Mouse (Mus musculus) embryonic facial prominence, embryonic 12.5 days (tissue): ENCODE results near the gene Smoc1. TPM values are rescaled to one million over a fixed set of nuclear protein-coding genes. Genes with fewer than 3 reads are reported as not detected.

ENCODE experiments used
- ATAC-seq: fragments of 200-750 bp; cut with Nextera tagmentation; 2 replicates; pipeline ENCODE4 v1.8.0; 2017; ENCODE audit not compliant: insufficient number of reproducible peaks, insufficient read depth, low FRiP score, low TSS enrichment
- H3K27ac ChIP-seq: fragments of 300-500 bp; sonication (generic); 2 replicates; pipeline ENCODE4 v1.5.1; 2016; ENCODE audit warnings: mild to moderate bottlenecking
- H3K27me3 ChIP-seq: fragments of 300-500 bp; sonication (generic); 2 replicates; pipeline ENCODE4 v1.6.1; 2016; ENCODE audit warnings: mild to moderate bottlenecking, moderate library complexity
- H3K36me3 ChIP-seq: fragments of 300-500 bp; sonication (generic); 2 replicates; pipeline ENCODE4 v1.6.1; 2016; ENCODE audit warnings: mild to moderate bottlenecking
- H3K4me1 ChIP-seq: fragments of 300-500 bp; sonication (generic); 2 replicates; pipeline ENCODE4 v1.6.1; 2016
- H3K4me2 ChIP-seq: fragments of 300-500 bp; sonication (generic); replicated peaks from 2 replicates; pipeline ENCODE4 v1.6.1; 2016; ENCODE audit warnings: mild to moderate bottlenecking, moderate library complexity
- H3K4me3 ChIP-seq: fragments of 300-500 bp; sonication (generic); 2 replicates; pipeline ENCODE4 v1.5.1; 2016; ENCODE audit warnings: mild to moderate bottlenecking
- H3K9ac ChIP-seq: fragments of 300-500 bp; sonication (generic); 2 replicates; pipeline ENCODE4 v1.6.1; 2016; ENCODE audit warnings: mild to moderate bottlenecking, moderate library complexity
- H3K9me3 ChIP-seq: fragments of 300-500 bp; sonication (generic); 2 replicates; pipeline ENCODE4 v1.6.1; 2016; ENCODE audit warnings: mild to moderate bottlenecking, moderate library complexity
- WGBS: fragments of 180-500 bp; shearing (Covaris S2); methylation state at CpG from one replicate; pipeline ENCODE4 v1.1.7; 2016; 5-methylcytosine and 5-hydroxymethylcytosine counted together
- polyA plus RNA-seq: library from polyadenylated mRNA; unstranded; fragments of >200 nt; fragmentation: Nextera tagmentation; extraction: Ambion mirVana; gene quantifications from 2 replicates; pipeline ENCODE4 v1.2.1, GENCODE M21; 2016

Gene Smoc1
- polyA plus RNA-seq, 1 experiment from 2014 or later, result 14.7 TPM

GRCm38 (mm10) chr12:80998528-80999221, 27.9 kb upstream of the Smoc1 start:
- Histone ChIP-seq H3K9me3 (peaks cover 5% of the 10 kb centered on the region; the same call in 1 of the 2 replicates), H3K27me3 (0 out of 2 replicates have a peak, but pooled peaks cover 7% of the 10 kb centered on the region), H3K27ac (peak overlapping the region; percentile 61), H3K4me2 (peak overlapping the region; percentile 38), H3K36me3 (no peaks in the 10 kb centered on the region), H3K4me1 (peaks cover 14% of the 10 kb centered on the region; the same call in 1 of the 2 replicates), H3K9ac (peak overlapping the region; percentile 3; the same call in 1 of the 2 replicates), H3K4me3 (peak overlapping the region; percentile 24)
- ATAC-seq, result peak; percentile 66
- 2% methylated on average over 33 of the region's 33 CpGs for WGBS

DNA sequence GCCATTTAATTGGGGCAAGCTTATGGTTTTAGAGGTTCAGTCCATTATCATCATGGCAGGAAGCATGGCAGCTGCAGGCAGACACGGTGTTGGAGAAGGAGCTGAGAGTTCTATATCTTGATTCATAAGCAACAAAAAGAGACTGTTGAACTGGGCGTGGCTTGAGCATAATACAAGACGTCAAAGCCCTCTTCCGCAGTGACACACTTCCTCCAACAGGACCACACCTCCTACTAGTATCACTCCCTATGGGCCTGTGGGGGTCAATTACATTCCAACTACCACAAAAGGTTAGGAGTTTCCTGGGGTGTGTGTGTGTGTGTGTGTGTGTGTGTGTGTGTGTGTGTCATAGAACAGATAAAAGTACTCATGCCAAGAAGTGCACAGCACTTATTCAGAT, 25.7 kb upstream of the Smoc1 start:
- Histone ChIP-seq H3K9ac (no peak overlapping the region), H3K27me3 (0 out of 2 replicates have a peak, but pooled peaks cover 7% of the 10 kb centered on the region), H3K36me3 (no peaks in the 10 kb centered on the region), H3K4me1 (peaks cover 14% of the 10 kb centered on the region; the same call in 1 of the 2 replicates), H3K27ac (no peak overlapping the region), H3K9me3 (0 out of 2 replicates have a peak, but pooled peaks cover 1% of the 10 kb centered on the region), H3K4me3 (no peak overlapping the region), H3K4me2 (no peak overlapping the region)
- ATAC-seq, result no peak
- WGBS, result 77% methylated on average over 4 of the region's 4 CpGs

GRCm38 (mm10) chr12:81002841-81003635, 23.6 kb upstream of the Smoc1 start:
- 9% methylated on average over 13 of the region's 13 CpGs for WGBS
- Histone ChIP-seq H3K27ac (no peak overlapping the region), H3K4me3 (no peak overlapping the region), H3K27me3 (0 out of 2 replicates have a peak, but pooled peaks cover 7% of the 10 kb centered on the region), H3K36me3 (no peaks in the 10 kb centered on the region), H3K4me1 (peaks cover 15% of the 10 kb centered on the region; the same call in 1 of the 2 replicates), H3K4me2 (no peak overlapping the region), H3K9me3 (no peaks in the 10 kb centered on the region), H3K9ac (no peak overlapping the region)
- no peak for ATAC-seq

GRCm38 (mm10) chr12:81009813-81010212, 16.8 kb upstream of the Smoc1 start:
- peak overlapping the region; percentile 30; the same call in 1 of the 2 replicates for H3K9ac ChIP-seq
- peak overlapping the region; percentile 50; the same call in 1 of the 2 replicates for H3K27ac ChIP-seq
- H3K36me3 ChIP-seq, result no peaks in the 10 kb centered on the region
- H3K27me3 ChIP-seq, result no peaks in the 10 kb centered on the region
- H3K9me3 ChIP-seq, result no peaks in the 10 kb centered on the region
- WGBS, result 3% methylated on average over 3 of the region's 3 CpGs
- H3K4me1 ChIP-seq, result peaks cover 27% of the 10 kb centered on the region
- peak; percentile 80; the same call in 1 of the 2 replicates for ATAC-seq
- no peak overlapping the region for H3K4me3 ChIP-seq
- peak overlapping the region; percentile 29 for H3K4me2 ChIP-seq

GRCm38 (mm10) chr12:81011994-81012393, 14.6 kb upstream of the Smoc1 start:
- 95% methylated on average over 2 of the region's 2 CpGs for WGBS
- H3K36me3 ChIP-seq, result no peaks in the 10 kb centered on the region

DNA sequence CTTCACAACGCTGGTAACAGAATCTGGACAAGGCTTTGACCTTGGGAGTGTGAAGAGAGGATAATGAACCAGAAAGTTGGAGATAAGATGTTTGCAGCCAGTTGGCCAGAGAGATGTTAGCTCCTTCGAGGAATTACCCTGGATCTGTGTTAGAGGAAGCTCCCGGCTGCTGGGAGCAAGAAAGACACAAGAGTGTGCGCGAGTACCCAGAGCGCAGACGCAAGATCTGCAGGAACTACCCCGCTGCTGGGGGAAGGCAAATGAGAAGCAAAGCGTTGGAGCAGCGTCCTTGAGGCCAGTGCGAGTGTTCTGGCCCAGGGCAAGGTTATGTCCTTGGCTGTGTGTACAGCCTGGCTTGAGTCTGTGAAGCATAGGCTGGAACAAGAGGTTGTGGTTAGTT, 13.1 kb upstream of the Smoc1 start:
- H3K9ac ChIP-seq, result no peak overlapping the region
- no peaks in the 10 kb centered on the region for H3K27me3 ChIP-seq
- ATAC-seq, result no peak
- no peak overlapping the region for H3K27ac ChIP-seq
- 78% methylated on average over 11 of the region's 11 CpGs for WGBS
- no peak overlapping the region for H3K4me3 ChIP-seq
- no peak overlapping the region for H3K4me2 ChIP-seq
- peaks cover 24% of the 10 kb centered on the region for H3K4me1 ChIP-seq
- no peaks in the 10 kb centered on the region for H3K9me3 ChIP-seq
- no peaks in the 10 kb centered on the region for H3K36me3 ChIP-seq

More at GRCm38 (mm10) chr12:81011994-81012393, 14.6 kb upstream of the Smoc1 start:
- Histone ChIP-seq H3K9me3 (no peaks in the 10 kb centered on the region), H3K27ac (no peak overlapping the region), H3K4me2 (no peak overlapping the region), H3K9ac (no peak overlapping the region), H3K4me3 (no peak overlapping the region), H3K27me3 (no peaks in the 10 kb centered on the region), H3K4me1 (peaks cover 27% of the 10 kb centered on the region)
- no peak for ATAC-seq

DNA sequence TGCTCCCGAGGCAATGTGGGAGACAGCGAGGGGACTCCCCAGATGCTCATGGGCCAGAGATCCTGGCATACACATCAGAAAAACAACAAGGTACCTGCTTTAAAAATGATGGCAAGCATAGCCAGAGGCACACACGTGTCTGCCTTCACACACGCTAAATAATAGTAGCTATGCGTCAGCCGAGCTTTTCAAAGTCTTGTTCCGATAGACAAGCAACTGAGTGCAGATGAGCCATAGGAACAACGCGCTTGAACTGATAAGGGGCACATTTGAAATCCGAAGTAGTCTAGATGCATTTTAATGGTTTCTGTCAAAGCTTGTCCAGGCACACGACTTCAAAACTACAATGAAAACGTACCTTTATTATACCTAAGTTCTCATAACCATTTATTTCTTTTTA, 9.0 kb upstream of the Smoc1 start:
- H3K36me3 ChIP-seq, result no peaks in the 10 kb centered on the region
- H3K4me2 ChIP-seq, result no peak overlapping the region
- 0 out of 2 replicates have a peak, but pooled peaks cover 2% of the 10 kb centered on the region for H3K4me1 ChIP-seq
- no peak overlapping the region for H3K4me3 ChIP-seq
- no peak overlapping the region for H3K9ac ChIP-seq
- no peak overlapping the region for H3K27ac ChIP-seq
- H3K27me3 ChIP-seq, result no peaks in the 10 kb centered on the region
- no peak for ATAC-seq
- 92% methylated on average over 12 of the region's 12 CpGs for WGBS
- H3K9me3 ChIP-seq, result no peaks in the 10 kb centered on the region

- no peaks in the 10 kb centered on the region for H3K9me3 ChIP-seq
- 0 out of 2 replicates have a peak, but pooled peaks have one; percentile 52 for ATAC-seq
- H3K36me3 ChIP-seq, result no peaks in the 10 kb centered on the region
- no peak overlapping the region; the same call in 1 of the 2 replicates for H3K4me2 ChIP-seq
- no peak overlapping the region for H3K4me3 ChIP-seq
- no peaks in the 10 kb centered on the region for H3K27me3 ChIP-seq
- no peak overlapping the region for H3K9ac ChIP-seq
- 0 out of 2 replicates have a peak, but pooled peaks cover 2% of the 10 kb centered on the region for H3K4me1 ChIP-seq
- 83% methylated on average over 20 of the region's 20 CpGs for WGBS
- no peak overlapping the region for H3K27ac ChIP-seq
Measured at GRCm38 (mm10) chr12:81018516-81019279, 7.9 kb upstream of the Smoc1 start.

DNA sequence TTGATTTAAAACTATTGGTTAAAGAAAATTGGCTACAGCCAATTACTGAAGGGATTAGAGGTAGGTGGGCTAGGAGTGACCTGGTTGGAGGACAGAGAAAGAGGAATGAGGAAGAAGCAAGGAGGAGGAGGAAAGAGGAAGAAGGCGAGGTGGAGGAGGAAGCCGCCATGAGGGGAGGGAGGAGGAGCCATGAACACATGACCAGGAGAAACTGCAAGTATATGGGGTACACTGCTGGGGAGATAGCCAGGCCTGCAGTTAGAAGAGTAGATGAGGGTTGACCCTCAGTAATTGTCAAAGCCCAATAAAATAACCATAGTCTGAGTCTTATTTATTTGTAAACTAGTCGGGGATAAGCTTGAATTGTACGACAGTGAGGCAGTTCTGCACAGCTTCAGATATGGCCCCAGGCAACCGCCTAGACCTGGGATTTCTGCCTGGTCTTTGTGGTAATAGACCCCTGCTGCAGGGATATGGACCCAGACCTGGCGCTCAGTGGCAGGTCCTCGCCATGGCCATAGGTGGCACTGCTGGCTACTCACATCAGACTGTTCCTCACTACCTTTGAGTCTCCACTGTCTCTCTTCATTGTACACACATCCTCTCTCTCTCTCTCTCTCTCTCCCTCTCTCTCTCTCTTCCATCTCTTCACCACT, 7.2 kb upstream of the Smoc1 start:
- Histone ChIP-seq H3K27me3 (no peaks in the 10 kb centered on the region), H3K4me1 (0 out of 2 replicates have a peak, but pooled peaks cover 2% of the 10 kb centered on the region), H3K9ac (no peak overlapping the region), H3K36me3 (no peaks in the 10 kb centered on the region), H3K27ac (no peak overlapping the region), H3K9me3 (no peaks in the 10 kb centered on the region), H3K4me2 (no peak overlapping the region), H3K4me3 (no peak overlapping the region)
- ATAC-seq, result 0 out of 2 replicates have a peak, but pooled peaks have one; percentile 15
- WGBS, result 84% methylated on average over 7 of the region's 7 CpGs

DNA sequence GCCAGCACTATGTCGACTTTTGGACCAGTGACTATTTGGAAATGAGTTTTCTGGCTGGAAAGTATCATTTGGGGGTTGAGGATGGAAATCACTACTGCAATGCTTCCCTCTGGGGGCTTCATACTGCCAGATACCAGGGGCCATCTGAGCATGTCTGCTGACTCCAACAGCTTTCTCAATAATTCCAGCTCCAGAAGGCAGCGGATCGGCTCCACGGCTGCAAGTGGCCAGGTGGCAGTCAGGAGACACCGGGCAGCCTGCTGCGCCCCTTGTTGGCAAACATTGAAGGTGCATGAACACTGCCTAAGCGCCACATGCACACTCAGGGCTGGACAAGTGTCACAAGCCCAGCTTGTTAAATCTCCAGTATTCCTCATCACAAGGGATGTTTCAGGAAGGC, 2.2 kb upstream of the Smoc1 start:
- Histone ChIP-seq H3K4me1 (peaks cover 30% of the 10 kb centered on the region), H3K27ac (no peak overlapping the region), H3K4me3 (no peak overlapping the region), H3K27me3 (peaks cover 8% of the 10 kb centered on the region; the same call in 1 of the 2 replicates), H3K36me3 (no peaks in the 10 kb centered on the region), H3K9ac (no peak overlapping the region), H3K9me3 (no peaks in the 10 kb centered on the region), H3K4me2 (no peak overlapping the region)
- no peak for ATAC-seq
- WGBS, result 94% methylated on average over 7 of the region's 7 CpGs

DNA sequence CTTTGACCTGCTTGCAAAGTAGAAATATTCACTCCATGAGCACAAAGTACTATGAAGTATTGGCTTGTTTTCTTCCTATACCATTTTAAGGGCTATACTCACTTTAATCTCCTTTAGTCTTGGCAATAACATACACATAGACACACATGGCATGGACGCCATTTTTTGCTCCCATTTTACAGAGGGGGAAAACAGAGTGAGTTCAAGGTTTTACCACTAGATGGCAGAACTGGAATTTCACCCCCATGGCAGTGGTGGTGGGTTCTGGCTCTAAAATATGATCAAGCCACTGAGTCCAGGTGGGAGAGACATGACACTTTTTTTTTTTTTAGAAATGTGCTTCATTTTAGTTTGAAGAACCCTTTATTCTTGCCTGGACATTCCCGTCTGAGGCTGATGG, 1.6 kb upstream of the Smoc1 start:
- no peak overlapping the region for H3K4me3 ChIP-seq
- no peak overlapping the region for H3K4me2 ChIP-seq
- H3K4me1 ChIP-seq, result peaks cover 35% of the 10 kb centered on the region
- H3K9me3 ChIP-seq, result no peaks in the 10 kb centered on the region
- WGBS, result 59% methylated on average over 2 of the region's 2 CpGs
- H3K27me3 ChIP-seq, result peaks cover 8% of the 10 kb centered on the region; the same call in 1 of the 2 replicates
- ATAC-seq, result no peak
- no peak overlapping the region for H3K9ac ChIP-seq
- no peak overlapping the region for H3K27ac ChIP-seq
- H3K36me3 ChIP-seq, result no peaks in the 10 kb centered on the region
